Mouse (Mus musculus): ENCODE measurements at regions not wholly inside any gene's neighbourhood (a gene's known extent, or its start where the extent isn't known, plus 50 kb on each side); places are given as distances from the start of the nearest gene placed in this dataset.

DNA sequence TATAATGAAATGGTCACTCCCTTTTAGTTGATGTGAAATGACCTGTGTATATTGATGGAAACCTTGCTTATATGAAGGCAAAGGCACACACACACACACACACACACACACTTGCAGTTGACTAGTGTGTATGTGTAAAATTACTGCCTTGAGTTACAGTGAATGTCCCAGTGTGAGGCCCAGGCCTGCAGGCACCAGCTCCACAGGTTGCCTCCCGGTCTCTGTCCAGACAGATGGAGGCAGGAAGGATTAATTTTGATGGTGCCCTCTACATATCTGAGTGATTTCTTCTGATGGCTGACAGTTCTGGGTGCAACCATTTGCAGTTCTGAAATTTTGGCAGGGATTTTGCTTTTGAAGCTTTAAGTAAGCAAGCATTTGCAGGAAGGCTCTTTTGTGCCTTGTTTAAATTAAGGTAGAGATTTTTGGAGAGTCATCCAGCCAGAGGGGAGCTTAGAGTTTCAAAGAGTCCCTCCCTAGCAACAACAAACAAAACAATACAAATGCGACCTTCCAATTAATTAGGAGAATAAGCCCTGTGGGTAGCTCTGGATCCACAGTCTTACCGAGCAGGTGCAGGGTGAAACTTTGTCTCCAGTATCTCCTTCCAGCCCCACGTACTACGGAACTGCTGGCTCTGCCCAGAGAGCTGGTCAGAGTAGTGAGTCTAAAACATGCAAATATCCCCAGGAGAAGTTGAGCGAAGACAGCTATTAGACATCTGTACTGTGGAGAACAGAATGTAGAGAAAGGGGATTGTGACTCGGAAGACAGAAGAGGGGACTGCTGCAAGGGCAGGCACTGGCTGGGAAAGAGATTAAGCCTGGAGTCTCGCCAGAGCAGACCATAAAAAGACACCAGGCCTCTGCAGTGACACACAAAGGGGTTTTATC, 87.5 kb upstream of the Tut7 start:
- no peak for DNase-seq

- DNase-seq = no peak
Observed at GRCm38 (mm10) chr13:59909400-59909799, 86.5 kb upstream of the Tut7 start.

DNA sequence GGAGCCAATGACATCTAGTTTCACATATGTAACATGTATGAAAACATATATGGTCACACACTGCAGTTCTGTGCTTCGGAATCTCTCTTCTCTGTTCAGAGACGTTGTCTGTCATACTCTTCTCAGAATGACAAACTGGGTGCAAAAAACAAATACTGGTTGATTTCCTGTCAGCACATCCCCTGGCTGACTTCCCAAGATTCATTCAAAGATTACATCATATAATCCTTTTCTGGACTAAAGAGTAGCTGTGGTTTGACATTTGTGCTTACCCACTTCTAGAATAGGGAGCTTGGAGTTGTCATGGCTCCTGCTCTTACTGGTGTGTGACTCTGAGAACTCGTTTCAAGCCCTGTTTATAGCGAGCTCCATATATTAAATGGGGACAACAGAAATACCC, 85.8 kb upstream of the Tut7 start:
- DNase-seq = no peak

GRCm38 (mm10) chr13:59905488-59905887, 82.5 kb upstream of the Tut7 start:
- DNase-seq = no peak

DNA sequence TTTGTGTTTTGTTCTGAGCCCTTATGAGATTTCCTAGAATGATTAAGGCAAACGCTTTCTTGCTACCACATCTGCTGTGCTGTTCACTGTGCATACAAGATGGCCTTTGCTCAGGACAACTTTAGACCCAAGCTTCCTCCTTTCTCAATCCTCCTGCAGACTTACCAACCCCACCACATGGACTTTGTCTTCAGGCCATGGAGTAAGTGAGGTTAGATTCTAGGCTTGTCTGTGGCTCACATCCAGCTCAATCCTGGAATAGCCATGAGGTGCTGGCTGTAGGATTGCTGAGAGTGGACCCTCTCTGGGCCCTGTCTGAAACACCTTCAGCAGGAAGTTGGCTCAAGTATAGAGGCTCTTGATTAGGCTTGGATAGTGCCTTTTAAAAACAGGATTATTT, 81.5 kb upstream of the Tut7 start:
- DNase-seq = no peak

DNA sequence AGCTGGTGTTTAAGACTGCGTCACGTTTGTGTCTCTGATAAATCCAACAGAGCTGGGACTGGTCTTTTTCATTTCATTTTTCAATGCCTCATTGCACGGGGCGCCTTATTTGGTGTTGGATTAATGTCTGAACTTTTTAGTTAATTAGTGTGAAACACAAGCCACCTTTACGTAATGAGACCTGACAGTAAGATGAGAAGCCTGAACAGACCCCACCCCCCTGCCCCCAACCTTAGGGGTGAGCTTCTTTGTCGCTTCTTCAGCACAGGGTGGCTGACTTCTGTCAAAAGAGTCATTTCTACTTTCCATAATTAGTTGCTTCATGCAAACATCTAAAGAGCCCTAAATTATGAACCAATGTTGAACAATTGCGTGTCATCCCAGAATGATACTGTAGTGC, 76.6 kb upstream of the Tut7 start:
- no peak for DNase-seq

DNA sequence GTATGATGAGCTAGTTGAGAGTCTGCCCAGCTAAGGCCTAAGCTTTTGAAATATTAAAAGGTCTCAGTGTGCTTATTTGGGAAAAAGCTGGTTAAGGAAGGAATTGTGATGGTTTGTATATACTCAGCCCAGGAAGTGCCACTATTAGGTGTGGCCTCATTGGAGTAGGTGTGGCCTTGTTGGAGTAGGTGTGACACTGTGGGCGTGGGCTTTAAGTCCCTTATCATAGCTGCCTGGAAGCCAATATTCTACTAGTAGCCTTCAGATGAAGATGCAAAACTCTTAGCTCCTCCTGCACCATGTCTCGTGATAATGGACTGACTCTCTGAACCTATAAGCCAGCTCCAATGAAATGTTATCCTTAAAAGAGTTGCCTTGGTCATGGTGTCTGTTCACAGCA, 72.8 kb upstream of the Tut7 start:
- DNase-seq = no peak

- DNase-seq = no peak
Observed at GRCm38 (mm10) chr13:59894094-59894493, 71.1 kb upstream of the Tut7 start.

- DNase-seq = no peak
Observed at GRCm38 (mm10) chr13:59892961-59893360, 70.0 kb upstream of the Tut7 start.

- no peak for DNase-seq
Observed at GRCm38 (mm10) chr13:59892340-59892739, 69.4 kb upstream of the Tut7 start.

GRCm38 (mm10) chr13:59891737-59892136, 68.8 kb upstream of the Tut7 start:
- no peak for DNase-seq

DNA sequence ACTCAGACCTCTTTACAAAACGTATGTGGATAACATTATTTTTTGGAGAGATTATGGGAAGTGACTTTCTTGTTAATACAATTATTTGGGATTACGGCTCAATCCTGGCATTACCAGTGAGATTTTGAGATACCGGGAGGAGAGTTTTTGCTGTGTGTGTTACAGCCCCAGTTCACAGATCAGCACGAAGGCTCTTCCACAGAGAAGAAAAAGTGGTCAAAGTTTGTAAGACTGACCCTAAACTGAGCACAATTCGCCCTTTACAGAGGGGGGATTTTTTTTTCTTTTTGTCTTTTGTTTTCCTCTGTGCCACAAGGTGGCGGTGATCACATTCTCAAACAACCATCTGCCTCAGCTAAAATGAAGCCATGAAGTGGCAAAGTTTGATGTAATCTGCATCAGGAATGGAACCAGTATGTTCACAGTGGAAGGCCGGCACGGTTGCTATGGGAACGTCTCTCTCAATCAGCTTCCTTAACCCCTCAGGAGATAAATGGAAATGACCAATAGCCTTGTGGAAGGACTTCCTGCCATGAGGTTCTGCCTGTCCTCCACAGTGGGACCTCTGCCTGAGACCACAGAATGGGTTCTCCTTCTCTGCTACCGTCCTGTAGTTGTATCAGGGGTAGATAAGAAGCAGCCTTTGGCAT, 66.6 kb upstream of the Tut7 start:
- peak; percentile 38 for DNase-seq

- no peak for DNase-seq
Observed at GRCm38 (mm10) chr13:59888038-59889016, 65.4 kb upstream of the Tut7 start.

GRCm38 (mm10) chr13:59887306-59887705, 64.4 kb upstream of the Tut7 start:
- peak; percentile 22 for DNase-seq

GRCm38 (mm10) chr13:59886572-59886971, 63.6 kb upstream of the Tut7 start:
- DNase-seq = no peak

DNA sequence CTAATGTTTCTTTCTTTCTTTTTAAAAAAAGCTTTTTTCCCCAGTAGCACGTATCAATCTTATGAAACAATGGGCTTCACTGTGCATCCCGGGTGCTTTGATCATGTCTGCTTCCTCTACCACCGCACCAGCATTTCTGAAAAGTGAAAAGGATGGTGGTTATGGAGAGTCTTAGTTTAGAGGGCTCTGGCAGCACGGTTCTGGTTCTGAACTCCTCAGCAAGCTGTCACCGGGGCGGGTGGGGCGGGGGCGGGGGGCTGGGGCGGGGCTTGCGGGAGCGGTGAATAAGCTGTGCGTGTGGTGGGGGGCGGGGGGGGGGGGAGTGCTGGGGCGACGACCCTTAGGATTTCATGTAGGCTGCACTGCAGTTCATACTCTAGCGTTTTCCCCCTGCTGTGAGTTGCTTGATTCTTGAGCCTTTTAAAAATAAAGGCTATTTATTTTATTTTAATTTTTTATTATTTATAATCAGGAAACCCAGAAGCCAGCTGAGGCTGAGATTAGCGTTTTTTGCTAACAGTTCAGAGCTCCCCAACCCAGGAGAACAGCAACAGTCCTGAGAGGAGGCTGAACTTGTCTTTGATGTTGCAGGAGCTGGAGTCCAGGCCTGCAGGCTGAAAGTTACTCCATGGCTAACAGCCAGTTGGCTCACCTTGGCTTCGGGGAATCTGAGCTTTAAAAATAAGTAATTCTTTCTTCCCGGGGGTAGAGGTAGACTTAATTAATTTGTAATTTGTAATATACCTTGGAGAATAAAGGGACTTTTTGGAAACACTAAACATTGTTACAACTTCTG, 59.2 kb upstream of the Tut7 start:
- no peak for DNase-seq

GRCm38 (mm10) chr13:59880055-59880454, 57.1 kb upstream of the Tut7 start:
- DNase-seq = no peak

- no peak for DNase-seq
Observed at GRCm38 (mm10) chr13:59875637-59876036, 52.7 kb upstream of the Tut7 start.

DNA sequence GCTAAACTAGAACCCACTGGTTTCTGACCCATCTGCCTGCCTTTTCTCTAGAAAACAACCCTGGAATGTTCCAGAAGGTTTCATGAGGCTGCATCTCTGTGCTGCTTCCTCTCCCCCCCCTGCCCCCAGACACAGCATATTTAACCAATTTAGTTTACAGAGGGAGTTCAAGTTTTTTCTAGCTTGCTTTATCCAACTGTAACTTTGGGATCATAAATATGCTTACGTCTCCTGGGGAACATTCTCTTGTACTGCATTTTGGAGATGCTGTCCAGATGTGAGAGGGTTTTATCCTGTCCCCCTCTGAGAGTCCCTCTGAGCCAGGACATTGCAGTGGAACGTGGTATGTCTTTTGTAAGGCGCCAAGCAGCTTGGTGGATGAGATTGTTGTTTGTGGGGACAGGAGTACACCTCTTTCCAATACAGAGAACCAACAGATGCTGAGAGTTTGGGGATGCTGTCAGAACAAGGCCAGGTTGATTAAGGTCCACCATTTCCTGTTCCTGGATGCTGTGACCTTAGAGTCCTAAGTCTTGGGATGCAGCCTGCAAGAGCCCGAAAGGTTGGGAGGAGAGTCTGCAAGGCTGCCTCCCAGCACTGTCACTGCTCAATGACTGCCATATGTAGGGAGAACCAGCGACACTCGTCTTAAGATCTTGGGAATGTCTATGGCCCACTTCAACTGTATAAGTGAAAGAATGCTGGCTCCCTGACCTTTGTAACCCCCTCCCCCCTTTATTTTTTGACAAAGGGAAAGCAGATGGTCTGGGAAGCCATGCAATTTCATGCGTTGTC, 51.4 kb upstream of the Tut7 start:
- no peak for DNase-seq

Data from right cerebral cortex, postnatal 25 days (tissue).